Mouse (Mus musculus): Measurements from ENCODE around the gene Grrp1.
"Not testable (repeated sequence)": the region's sequence is repeated elsewhere in the genome, so short reads cannot be mapped to it uniquely, and the experiment has no call there.

The Grrp1 gene

DNA sequence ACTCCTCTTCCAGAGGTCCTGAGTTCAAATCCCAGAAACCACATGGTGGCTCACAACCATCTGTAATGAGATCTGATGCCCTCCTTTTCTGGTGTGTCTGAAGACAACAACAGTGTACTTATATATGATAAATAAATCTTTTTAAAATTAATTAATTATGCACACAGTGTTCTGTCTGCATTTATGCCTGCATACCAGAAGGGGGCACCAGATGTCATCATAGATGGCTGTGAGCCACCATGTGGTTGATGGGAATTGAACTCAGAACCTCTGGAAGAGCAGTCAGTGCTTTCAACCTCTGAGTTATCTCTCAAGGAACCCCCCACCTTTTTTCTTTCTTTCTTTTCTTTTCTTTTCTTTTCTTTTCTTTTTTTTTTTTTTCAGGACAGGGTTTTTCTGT lies 15.7 kb upstream of the Grrp1 start:
- DNase-seq (ENCODE audit: low spot score), result not testable (repeated sequence)

DNA sequence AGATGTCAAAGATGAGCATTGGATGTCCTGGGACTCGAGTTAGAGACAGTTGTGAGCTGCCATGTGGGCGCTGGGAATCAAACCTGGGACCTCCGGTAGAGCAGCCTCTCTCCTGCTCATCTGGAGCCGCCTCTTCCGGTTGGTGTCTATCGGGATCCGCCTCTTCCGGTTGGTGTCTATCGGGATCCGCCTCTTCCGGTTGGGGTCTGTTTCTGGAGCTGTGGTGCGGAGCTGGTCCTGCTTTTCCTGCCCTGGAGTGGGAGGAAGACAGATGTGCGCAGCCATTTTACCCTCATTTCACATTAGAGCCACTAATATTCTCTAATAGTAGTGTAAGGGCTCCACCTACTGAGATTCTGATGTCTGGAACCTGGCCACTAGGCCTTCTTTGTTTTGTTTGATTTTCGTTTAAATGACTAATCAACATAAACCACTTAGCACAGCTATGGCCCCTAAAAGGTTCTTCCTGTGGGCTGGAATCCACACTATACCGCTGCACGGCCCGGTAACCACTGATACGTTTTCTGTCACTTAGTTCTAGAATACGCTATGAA lies 14.3 kb upstream of the Grrp1 start:
- no peak for DNase-seq (ENCODE audit: low spot score)

DNA sequence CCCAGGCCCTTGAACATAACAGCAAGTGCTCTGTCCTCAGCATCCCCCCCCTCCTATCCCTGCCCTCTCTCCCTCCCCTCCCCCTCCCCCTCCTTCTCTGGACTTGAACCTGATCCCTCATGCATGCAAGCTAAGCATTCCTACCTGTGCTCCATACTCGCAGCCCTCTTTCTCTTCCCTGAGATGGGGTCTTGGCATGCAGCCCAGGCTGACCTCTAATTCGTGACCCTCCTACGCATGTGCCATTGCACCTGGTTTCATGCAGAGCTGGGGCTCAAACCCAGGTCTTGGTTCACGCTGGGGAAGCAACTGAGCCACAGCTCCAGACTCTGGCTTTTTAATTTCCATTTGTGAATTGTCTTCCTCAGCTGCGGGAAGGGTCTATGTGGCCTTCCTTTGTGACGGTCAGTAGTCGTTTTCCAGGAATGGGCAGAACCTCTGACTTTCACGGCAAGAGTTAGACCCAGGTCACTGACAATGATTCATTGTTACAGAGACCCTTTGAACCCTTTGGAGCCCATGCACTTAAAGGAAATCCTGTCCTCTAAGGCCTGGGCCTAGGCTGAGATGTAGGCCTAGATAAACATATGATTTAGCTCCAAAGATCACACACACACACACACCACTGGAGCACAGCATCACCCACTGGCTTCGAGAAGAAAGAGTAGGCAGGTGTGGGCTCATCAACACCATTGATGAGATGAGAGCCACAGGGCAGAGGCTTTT lies 12.1 kb upstream of the Grrp1 start:
- DNase-seq (ENCODE audit: low spot score), result no peak

DNA sequence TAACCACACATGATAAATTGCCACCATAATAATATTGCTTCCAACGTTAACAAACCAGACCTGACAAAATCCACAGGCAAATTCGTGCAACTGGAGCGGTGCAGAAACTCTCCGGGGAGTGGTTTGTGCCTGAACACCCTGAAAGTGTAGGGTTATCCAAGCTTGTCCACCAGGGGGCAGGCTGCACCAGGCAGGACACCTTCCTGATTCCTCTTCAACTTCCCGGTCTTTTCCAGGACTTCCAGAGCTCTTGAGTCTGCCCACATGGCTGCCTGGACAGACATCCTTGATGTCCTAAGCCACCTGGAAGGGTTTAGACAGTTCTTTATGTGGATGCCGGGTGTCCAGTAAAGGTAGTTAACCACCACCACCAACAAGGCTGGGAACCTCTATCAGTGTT lies 9.3 kb upstream of the Grrp1 start:
- DNase-seq (ENCODE audit: low spot score), result peak; percentile 72

DNA sequence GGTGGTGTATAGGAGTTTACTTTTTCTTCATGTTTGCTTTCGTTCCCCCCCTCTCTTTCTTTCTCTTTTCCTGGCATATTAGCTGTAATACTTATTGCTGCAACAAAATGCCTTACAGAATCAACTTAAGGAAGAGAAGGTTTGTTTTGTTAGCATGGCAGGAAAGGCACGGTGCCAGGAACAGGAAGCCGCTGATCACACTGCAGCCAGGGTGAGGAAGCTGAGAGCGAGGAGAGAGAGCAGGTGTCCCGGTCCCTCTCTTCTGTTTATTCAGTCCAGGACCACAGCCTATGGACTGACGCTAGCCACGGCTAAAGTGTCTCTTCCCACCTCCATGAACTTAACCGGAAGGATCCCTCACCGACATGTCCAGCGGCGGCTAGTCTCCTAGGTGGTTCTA lies 4.4 kb upstream of the Grrp1 start:
- DNase-seq (ENCODE audit: low spot score), result no peak

DNA sequence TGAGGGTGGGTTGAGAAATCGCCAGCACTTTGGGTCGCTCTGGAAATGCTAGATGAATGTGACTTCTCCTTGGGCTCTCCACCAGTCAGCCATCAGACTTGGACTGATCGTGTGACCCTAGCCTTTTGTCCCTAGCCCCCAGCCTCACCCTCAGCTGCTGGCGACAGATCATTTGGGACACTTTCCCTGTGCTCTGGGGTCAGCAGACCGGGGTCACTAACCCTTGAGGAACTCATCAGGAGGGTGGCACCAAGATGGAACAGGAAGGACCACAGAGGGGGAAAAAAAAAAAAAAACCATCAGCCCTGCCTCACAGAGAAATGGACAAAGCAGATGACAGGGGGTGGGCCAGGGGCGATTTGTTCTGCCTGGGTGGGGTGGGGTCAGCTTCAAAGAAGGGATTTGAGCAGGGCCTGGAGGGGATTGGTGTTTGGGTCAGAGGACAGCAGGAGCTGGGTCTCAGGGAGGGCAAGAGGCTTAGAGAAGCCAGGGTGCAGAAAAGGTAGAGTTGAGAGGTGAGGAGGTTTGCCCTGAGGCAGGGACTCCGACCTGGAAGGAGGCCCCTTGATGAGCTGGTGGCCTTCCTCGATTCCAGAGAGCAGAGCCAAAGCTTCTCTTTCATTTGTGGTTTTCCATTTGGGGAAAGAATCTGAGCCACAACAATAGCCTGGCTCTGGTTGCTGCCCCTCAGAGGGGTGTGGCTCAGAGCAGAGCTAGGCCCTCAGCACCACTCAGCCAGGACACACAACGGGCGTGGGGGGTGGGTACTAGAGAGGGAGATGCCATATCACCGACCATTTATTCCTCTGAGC lies 3.5 kb upstream of the Grrp1 start:
- no peak for DNase-seq (ENCODE audit: low spot score)

DNA sequence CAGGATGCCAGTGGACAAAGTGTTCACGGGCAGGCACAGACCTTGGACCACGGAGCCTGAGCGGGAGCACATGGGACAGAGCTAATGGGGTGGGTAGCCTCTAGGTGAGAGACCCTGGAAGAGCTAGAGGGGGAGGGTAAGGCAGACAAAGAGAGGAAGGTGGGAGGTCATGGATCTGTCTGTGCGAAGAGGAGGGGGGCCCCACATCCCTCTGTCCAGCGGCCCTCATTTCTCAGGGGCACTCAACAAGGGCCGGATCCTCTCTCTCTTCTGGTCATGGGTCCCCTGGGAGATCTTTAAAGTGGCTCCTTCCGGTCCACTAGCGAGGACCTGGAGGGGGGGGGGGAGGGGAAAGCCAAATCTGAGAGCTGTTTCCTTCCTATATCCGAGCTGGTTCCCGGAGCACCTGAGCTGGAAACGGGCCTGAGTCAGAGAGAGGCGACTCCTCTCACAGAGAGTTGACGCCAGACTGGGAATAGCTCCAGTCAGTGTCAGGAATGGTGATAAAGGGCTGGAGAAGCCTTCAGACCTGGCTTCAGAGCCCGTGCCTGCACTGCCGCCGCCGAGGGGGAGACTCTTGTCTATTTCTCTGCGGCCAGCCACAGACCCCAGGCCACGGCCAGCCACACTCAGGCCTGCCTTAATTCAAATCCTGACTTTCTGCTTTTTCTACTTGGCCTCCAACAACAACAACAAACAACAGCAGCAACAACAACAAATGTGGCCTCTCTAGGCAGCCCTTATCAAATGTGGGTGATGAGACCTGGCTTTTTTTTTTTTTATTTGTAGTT lies 2.7 kb upstream of the Grrp1 start:
- DNase-seq (ENCODE audit: low spot score), result no peak

DNA sequence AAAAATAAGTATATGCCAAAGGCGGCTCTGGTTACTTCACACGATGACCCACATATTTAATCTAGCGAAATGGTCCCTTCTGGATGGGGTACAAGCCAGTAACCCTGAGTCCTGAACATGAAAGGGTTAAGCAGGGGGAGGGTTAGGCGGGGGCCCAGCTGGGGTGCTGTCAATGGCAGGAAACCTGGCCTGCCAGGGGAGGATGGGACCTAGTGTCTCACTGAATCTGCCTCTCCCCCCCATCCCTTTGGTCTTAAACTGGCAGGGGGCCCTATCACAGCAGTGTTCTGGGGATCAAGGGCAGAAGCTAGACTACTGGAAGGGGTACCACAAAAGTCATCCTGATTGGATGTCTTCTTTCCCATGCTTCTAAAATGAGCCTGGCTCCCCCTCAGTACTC lies 1.9 kb upstream of the Grrp1 start:
- DNase-seq (ENCODE audit: low spot score), result no peak

DNA sequence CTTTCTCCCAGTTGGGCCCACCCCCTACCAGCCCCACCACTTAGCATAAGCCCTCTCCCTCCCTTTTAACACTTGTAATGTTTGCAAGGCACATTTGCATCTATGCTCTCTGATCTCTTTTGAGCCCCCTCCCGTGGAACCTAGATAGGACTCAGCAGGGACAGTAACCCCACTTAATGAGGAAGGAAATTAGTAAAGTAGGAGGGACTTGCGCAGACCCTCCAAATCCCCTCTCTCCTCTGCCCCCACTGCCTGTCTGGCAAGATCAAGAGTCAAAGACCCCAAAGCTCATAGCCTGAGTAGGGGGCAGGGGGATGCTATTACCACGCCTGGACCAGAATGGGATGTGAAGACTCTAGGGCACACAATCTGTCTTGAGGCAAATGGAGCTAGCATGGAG lies 929 bp upstream of the Grrp1 start:
- DNase-seq (ENCODE audit: low spot score), result no peak

DNA sequence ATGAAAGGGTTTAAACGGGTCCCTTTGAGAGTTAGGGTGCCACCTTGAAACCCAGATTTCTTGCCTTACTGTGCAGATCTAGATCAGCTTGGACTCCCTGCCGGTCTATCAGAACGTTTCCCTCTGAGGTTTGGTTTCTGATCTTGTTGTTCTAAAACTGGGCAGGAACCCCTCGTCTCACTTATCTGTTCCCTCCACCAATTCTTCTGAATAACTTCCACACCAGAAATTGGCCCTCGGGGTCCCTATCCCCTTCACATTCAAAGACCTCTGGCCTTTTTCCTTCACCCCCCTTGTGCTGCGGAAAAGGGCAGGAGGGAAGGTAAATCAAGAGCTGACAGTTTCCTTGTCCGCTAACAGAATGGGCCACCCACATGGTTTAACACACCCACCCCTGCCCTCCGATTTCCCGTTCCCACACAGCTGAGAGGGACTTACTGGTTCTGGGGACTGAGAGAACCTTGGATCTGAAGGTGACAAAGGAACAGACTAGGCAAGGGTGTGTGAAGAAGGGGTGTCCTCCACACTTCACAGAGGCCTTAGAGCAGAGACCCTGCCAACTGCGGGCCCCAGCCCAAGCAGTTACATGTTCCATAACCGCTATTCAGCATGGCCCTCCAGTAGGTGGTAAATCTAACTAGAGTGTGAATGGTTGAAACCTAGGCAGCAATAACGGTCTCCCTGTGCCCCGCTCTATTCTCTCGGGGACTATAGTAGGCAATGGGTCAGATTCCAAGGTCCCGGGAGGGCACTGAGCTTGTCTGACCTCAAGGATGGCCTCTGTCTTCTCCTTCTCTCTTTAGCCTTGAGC lies 790 bp downstream of the Grrp1 start:
- DNase-seq (ENCODE audit: low spot score), result no peak

DNA sequence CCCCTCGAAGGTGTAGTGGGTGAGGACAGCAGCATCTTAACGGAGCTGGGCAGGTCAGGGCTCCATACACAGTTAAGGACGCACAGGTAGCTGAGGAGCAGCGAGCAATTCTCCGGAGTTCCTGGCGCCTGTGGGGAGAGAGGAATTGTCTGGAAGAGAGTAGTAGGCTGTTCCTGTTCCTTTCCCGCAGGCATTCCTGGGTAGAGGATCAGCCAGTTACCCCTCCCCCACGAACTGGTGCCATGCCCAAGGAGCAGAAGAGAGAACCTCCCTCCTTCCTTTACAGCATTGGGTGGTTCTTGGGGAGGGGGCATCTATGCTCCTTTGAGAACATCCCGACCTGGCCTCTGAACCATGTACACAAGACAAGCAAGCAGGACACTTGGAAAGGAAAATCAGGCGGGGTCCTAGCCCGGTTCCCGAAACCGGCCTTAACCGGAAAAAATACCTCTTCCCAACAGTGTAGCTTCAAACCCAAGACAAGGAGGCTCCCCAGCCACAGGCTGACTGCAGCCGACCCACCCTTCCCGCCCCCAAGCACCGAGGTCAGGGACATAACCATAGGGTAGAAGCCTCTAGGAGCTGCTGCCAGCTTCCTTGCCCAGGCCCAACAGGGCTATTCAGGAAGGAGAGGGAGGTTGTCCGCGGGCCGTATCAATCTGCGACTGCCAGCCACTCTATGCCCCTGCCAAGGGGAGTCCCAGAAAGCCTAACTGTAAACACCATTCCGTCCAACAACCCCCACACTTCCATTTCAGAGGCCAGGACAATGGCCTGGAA lies 1.6 kb downstream of the Grrp1 start:
- DNase-seq (ENCODE audit: low spot score), result no peak

DNA sequence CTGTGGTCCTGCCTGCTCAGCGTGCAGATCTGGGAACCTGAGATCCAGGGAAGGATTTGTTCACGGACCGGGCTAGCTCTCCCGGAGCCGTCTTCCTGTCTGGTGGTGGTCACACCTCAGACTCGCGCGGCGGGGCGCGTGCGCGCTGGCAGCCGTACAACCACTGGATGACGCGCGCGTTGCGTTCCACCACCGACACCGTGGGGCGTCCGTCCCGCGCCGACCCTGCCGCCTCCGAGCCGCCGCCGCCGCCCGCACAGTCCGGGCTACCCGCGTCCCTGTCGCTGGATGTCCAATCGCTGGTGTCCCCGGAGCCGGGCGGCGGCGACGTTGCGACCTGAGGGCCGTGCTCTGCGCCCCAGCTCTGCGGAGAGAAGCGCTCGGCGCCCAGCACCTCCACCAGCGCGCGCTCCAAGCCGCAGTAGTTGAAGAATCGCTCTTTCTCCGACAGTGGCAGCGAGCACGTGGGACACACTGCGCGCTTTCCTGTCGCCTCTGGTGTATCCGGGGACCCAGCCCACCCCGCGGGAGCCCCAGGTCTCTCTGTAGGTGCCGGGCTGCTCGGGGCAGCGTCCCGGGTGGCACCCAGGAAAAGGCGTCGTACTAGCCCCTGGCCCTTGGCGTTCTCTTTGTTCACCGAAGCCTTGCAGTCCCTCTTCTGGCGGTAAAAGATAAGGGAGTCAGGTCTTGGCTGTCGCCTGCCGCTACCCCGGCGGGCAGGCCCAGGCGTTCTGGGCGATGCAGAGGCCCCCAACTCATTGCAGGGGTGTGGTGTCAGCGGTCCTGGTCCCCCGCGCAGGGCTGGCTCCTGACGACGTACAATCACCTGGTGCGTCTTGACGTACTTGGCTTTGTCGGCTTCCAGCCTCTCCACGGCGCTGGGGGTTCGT lies 2.4 kb downstream of the Grrp1 start:
- DNase-seq (ENCODE audit: low spot score), result peak; percentile 21

DNA sequence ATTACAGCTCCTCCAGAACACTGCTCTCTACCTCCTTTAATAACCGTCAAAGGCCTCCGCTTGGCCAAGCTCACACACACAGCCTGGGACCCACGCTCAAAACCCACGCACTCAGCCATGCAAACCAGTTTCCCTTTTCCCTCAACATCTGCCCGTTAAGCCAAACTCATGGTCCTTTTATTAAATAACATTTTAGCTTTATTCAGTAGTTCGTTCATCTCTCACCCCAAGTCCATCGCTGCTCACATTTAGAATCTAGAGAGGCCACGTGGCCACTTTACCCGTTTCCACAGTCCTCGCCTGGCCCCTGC lies 3.0 kb downstream of the Grrp1 start:
- DNase-seq (ENCODE audit: low spot score), result no peak

DNA sequence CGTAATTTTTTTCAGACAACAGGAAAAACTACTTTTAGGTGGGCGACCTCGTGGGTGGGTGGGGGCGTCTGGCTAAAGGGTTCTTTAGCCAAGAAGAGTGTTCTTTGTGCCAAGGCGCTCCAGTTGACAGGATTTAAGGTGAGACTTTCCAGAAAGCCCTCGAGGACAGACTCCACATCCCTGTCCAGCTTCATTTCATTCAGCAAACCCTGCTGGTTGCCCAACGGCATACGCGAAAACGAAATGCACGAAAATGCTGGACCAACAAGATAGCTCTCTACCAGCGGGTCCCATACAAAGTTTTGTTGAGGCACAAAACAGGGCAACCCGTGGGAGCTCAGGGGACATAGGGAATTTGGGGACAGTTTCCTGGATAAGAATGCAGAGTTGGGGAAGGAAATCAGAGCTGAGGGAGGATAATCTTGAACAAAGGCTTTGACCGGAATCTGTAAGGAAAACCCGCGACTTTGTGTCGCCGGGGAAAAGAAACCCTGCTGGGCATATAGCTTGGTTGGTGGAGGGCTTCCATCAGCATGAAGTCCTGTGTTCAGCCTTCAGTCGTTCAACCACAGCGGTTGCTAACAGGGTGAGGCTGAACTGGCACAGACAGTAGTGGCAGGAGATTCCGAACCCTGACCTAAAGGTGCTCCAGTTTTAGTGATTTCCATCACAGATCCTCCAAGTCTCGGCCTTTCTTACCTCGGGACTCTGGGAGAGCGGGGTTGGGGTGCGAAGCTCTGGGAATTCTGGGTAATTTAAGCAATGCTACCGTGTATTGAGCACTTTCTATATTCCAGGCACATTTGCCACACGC lies 3.6 kb downstream of the Grrp1 start:
- no peak for DNase-seq (ENCODE audit: low spot score)

DNA sequence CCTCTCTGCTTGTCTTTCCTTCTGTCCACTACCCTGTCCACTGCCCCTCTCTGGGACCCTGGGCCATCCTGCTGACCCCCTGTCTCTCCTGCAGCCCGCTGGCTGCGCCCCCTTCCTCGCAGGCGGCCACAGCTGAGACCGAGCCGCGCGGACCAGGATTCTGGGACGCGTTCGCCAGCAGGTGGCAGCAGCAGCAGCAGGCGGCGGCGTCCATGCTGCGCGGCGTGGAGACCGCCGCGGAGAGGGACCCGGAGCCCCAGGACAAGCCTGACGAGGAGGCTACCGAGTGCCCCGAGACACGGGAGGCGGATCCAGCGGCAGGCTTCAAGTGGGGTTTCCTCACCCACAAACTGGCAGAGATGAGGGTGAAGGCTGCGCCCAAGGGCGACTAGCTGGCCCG lies 4.3 kb downstream of the Grrp1 start:
- DNase-seq (ENCODE audit: low spot score), result peak; percentile 80

DNA sequence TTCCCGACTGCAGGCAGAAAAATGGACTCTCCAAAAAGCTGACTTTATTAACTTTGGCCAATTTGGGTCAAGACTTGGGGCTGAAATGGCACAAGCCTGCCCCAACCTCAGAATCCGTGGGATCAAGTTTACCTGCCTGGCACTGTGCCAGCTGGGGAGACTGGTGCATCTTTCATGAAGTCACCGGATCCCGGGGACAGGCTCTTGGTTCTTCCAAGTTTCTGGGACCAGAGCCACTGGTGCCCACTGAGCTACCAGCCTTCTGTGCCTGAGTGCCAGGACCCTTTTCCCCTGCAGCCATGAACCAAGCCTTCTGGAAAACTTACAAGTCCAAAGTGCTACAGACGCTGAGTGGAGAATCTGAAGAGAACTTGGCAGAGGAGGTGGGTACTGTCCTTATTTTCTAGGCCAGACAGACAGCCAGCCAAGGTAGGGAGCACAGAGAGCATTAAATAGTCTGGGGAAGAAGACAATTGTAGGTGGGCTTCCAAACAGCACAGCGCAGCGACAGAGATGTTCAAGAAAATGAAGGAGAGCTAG lies 7.1 kb downstream of the Grrp1 start, which contains the start of gene Gm30191:
TSS of gene Gm30191 (plus strand) at position 217 of the 540 bp plus-strand sequence.
- no peak for DNase-seq (ENCODE audit: low spot score)

DNA sequence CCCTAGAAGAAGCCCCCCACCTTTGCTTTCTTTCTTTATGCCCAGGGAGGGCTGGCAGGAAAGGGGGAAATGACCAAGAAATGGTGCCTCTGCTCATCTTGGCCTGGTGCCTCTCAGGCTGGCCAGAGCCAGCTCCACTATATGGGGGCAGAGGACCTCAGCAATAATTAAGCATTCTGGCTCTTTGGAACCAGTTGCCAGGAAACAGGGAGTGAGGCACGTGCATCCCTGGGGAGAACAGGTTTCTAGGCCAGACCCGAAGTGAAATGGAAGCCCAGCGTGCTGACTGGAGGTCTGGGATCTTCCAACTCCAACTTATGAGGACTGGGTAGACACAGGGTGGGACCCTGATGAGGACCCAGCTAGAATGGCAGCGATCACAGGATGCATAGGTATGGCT lies 7.7 kb downstream of the Grrp1 start:
- DNase-seq (ENCODE audit: low spot score), result no peak

DNA sequence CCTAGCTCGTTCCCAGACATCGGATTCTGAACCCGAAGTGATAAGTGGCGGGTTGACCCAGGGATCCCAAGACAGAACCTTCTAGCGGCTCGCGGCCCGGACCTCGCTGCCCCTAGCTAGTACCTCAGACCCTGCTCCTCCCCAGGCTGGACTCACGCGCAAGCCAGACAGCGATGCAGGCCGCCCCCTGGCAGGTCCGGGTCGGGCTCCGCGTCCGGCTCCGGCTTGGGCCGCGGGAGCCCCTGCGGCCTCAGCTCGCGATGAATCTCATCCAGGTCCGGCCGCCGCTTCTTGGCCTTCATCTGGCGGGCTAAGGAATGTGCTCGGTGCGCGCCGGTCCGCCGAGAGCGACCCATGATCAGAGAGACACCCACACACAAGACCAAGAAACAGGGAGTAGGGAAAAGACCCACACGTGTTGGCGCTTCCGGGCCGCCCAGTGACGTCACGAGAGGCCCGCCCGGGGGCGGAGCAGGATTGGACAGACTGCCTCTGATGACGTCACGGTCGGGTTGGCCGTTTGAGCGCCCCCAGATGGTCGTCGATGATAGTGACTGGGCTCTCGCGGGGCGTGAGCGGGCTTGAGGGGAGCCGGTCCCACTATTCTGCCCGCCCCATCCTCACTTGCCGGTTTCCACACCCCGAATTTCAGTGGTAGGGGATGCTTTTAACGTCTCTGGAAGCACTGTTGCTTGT lies 8.6 kb downstream of the Grrp1 start, which contains the start of gene Zfp593:
TSS of gene Zfp593 (minus strand) at position 445 of the 696 bp plus-strand sequence.
- DNase-seq (ENCODE audit: low spot score), result peak; percentile 99
